Mouse (Mus musculus) kidney, adult 10 weeks (tissue): ENCODE measurements around the gene Vmn1r78. TPM values are rescaled to one million over a fixed set of nuclear protein-coding genes. Genes with fewer than 3 reads are reported as not detected.

Source experiments
- polyA plus RNA-seq: library from polyadenylated mRNA; stranded (reverse); fragments of 350-450 nt; fragmentation: Illumina TruSeq; extraction: RNeasy Lipid Tissue Mini Kit (QIAGEN cat#74804); gene quantifications from one replicate; pipeline ENCODE4 v1.2.3, GENCODE M21; 2014; ENCODE audit warnings: low read depth, low replicate concordance

Vmn1r78 gene
- polyA plus RNA-seq: not detected

DNA sequence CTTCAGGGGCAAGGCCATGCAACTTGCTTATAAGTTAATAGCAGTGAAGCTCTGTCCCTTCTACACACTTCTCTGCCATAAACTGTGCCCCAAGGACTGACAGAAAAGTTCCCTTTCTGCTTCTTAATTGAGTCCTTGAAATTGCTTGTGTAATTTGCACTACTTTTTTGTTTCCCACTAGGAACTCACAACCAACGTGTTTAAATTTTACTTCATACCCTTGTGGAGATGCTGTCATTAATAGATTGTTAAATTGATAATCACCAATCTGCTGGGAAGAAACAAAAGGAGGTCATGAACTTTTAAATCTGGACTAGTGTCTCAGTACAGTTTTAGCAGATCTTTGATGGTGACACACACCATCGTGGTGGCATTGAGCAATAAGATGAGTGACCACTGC is at the start of gene Vmn1r78:
Gene Vmn1r78 (plus strand): TSS at position 301 of the 400 bp plus-strand sequence.

GRCm38 (mm10) chr7:12170979-12171378 is 20.9 kb downstream of the Vmn1r78 start, which contains the start of gene Vmn1r79:
Vmn1r79 (plus strand) TSS chr7:12171279.

GRCm38 (mm10) chr7:12188986-12189385 is 38.9 kb downstream of the Vmn1r78 start, which contains the start of gene Vmn1r80:
Vmn1r80 (plus strand) TSS chr7:12189286.

Other genes starting within 250 kb of the Vmn1r78 start
- gene Vmn1r76, start 212.0 kb upstream of the Vmn1r78 start, polyA plus RNA-seq: not detected
- gene Vmn1r77, start 113.5 kb upstream of the Vmn1r78 start, polyA plus RNA-seq: not detected
- not detected for gene Vmn1r79, start 21.0 kb downstream of the Vmn1r78 start, polyA plus RNA-seq
- gene Vmn1r80, start 39.0 kb downstream of the Vmn1r78 start, polyA plus RNA-seq: not detected
- not detected for gene Vmn1r81, start 118.0 kb downstream of the Vmn1r78 start, polyA plus RNA-seq
- not detected for gene Vmn1r82, start 150.2 kb downstream of the Vmn1r78 start, polyA plus RNA-seq
- not detected for gene Vmn1r83, start 179.2 kb downstream of the Vmn1r78 start, polyA plus RNA-seq
- gene Vmn1r84, start 219.0 kb downstream of the Vmn1r78 start, polyA plus RNA-seq: not detected